Mouse (Mus musculus): ENCODE data around the gene Hinfp. TPM values are rescaled to one million over a fixed set of nuclear protein-coding genes. Genes with fewer than 3 reads are reported as not detected.
"Not testable (repeated sequence)": the region's sequence is repeated elsewhere in the genome, so short reads cannot be mapped to it uniquely, and the experiment has no call there.

Gene Hinfp
- total RNA-seq, 4 experiments from 2014 or later = 32.0 to 40.3 (median 38.4) TPM

- DNase-seq (ENCODE audit: low spot score in 2 of 2) = no peak
These were observed 6.0 kb upstream of the Hinfp start for GRCm38 (mm10) chr9:44311136-44312134.

- DNase-seq (ENCODE audit: low spot score in 2 of 2) = no peak
These were observed 5.3 kb upstream of the Hinfp start for GRCm38 (mm10) chr9:44310750-44311135.

GRCm38 (mm10) chr9:44309756-44310155, 4.3 kb upstream of the Hinfp start:
- no peak for DNase-seq (ENCODE audit: low spot score in 2 of 2)

GRCm38 (mm10) chr9:44307248-44307647, 1.8 kb upstream of the Hinfp start:
- no peak for DNase-seq (ENCODE audit: low spot score in 2 of 2)

- DNase-seq (ENCODE audit: low spot score in 2 of 2) = no peak
These were observed 1.1 kb upstream of the Hinfp start for GRCm38 (mm10) chr9:44306532-44306931.

GRCm38 (mm10) chr9:44300001-44300400, 5.5 kb downstream of the Hinfp start:
- not testable (repeated sequence) for DNase-seq (ENCODE audit: low spot score in 2 of 2)

- DNase-seq (ENCODE audit: low spot score in 2 of 2) = no peak
These were observed 13.0 kb downstream of the Hinfp start for GRCm38 (mm10) chr9:44292490-44292889.

GRCm38 (mm10) chr9:44288959-44289291, 16.5 kb downstream of the Hinfp start:
- DNase-seq (ENCODE audit: low spot score in 2 of 2) = no peak

GRCm38 (mm10) chr9:44288076-44288958, 17.2 kb downstream of the Hinfp start, which contains the start of gene Abcg4:
Gene Abcg4, minus strand, starts transcription at chr9:44288615.
- DNase-seq (ENCODE audit: low spot score in 2 of 2) = peak in 1 of 2 experiments; percentile 53

- DNase-seq (ENCODE audit: low spot score in 2 of 2) = no peak
These were observed 17.9 kb downstream of the Hinfp start for GRCm38 (mm10) chr9:44287401-44288075.

- DNase-seq (ENCODE audit: low spot score in 2 of 2) = no peak
These were observed 18.5 kb downstream of the Hinfp start for GRCm38 (mm10) chr9:44287003-44287400.

- DNase-seq (ENCODE audit: low spot score in 2 of 2) = no peak
These were observed 19.1 kb downstream of the Hinfp start for GRCm38 (mm10) chr9:44286256-44286850.

- DNase-seq (ENCODE audit: low spot score in 2 of 2) = no peak
These were observed 22.3 kb downstream of the Hinfp start for GRCm38 (mm10) chr9:44283183-44283582.

GRCm38 (mm10) chr9:44269973-44270372, 35.5 kb downstream of the Hinfp start:
- no peak for DNase-seq (ENCODE audit: low spot score in 2 of 2)

GRCm38 (mm10) chr9:44269077-44269476, 36.4 kb downstream of the Hinfp start:
- no peak for DNase-seq (ENCODE audit: low spot score in 2 of 2)

GRCm38 (mm10) chr9:44268432-44268831, 37.0 kb downstream of the Hinfp start, which contains the start of gene Nlrx1:
Gene Nlrx1, minus strand, starts transcription at chr9:44268599.
- DNase-seq (ENCODE audit: low spot score in 2 of 2) = no peak

- peak; percentile 72 to 76 for DNase-seq (ENCODE audit: low spot score in 2 of 2)
These were observed 37.5 kb downstream of the Hinfp start for GRCm38 (mm10) chr9:44268027-44268360.

GRCm38 (mm10) chr9:44267319-44268026, 38.0 kb downstream of the Hinfp start:
- DNase-seq (ENCODE audit: low spot score in 2 of 2) = no peak

GRCm38 (mm10) chr9:44266478-44267226, 38.8 kb downstream of the Hinfp start:
- DNase-seq (ENCODE audit: low spot score in 2 of 2) = peak; percentile 42 to 54

- no peak for DNase-seq (ENCODE audit: low spot score in 2 of 2)
These were observed 44.1 kb downstream of the Hinfp start for GRCm38 (mm10) chr9:44261388-44261787.

All from layer of hippocampus, adult 8-10 months (tissue).